Mouse (Mus musculus) urinary bladder, postnatal 0 days (tissue): ENCODE measurements around the gene Gpx3. TPM values are rescaled to one million over a fixed set of nuclear protein-coding genes. Genes with fewer than 3 reads are reported as not detected.

Source experiments
- polyA plus RNA-seq: library from polyadenylated mRNA; unstranded; fragments of >200 nt; fragmentation: Nextera tagmentation; extraction: Ambion mirVana; gene quantifications from 2 replicates; pipeline ENCODE4 v1.2.1, GENCODE M21; 2015

Gpx3 gene
- polyA plus RNA-seq = 68.5 and 70.7 TPM in 2 replicates

GRCm38 (mm10) chr11:54902333-54903323, at the start of gene Gpx3:
Gene Gpx3 (plus strand): TSS chr11:54902453.

GRCm38 (mm10) chr11:54860256-54861038, 41.8 kb upstream of the Gpx3 start, which contains the start of gene Lyrm7:
Gene Lyrm7 (minus strand): TSS chr11:54860916.

GRCm38 (mm10) chr11:54866119-54867048, 35.9 kb upstream of the Gpx3 start, which contains the start of gene Hint1:
Gene Hint1 (plus strand): TSS chr11:54866383.

Other genes starting within 250 kb of the Gpx3 start
- 28.8 and 31.5 TPM in 2 replicates for gene Cdc42se2, start 114.8 kb upstream of the Gpx3 start, polyA plus RNA-seq
- gene Lyrm7, start 41.5 kb upstream of the Gpx3 start, polyA plus RNA-seq = 4.5 and 4.9 TPM in 2 replicates
- gene Hint1, start 36.1 kb upstream of the Gpx3 start, polyA plus RNA-seq = 714 and 792 TPM in 2 replicates
- gene Tnip1, start 60.5 kb downstream of the Gpx3 start, polyA plus RNA-seq = 12.7 and 13.9 TPM in 2 replicates
- 299 and 324 TPM in 2 replicates for gene Anxa6, start 131.0 kb downstream of the Gpx3 start, polyA plus RNA-seq
- 10.9 and 11.5 TPM in 2 replicates for gene Ccdc69, start 175.7 kb downstream of the Gpx3 start, polyA plus RNA-seq
- gene Gm2a, start 195.7 kb downstream of the Gpx3 start, polyA plus RNA-seq = 69.1 and 70.9 TPM in 2 replicates
- not detected in 2 replicates for gene Slc36a3, start 249.3 kb downstream of the Gpx3 start, polyA plus RNA-seq